Mouse (Mus musculus) MEL-GATA-1-ER (cell line): Measurements from ENCODE around the gene Gm9117.
"Not testable (repeated sequence)": the region's sequence is repeated elsewhere in the genome, so short reads cannot be mapped to it uniquely, and the experiment has no call there.

Experiments used
- DNase-seq: peaks from one replicate; pipeline ENCODE4 v3.0.0-alpha.2; 2012; ENCODE audit warnings: low read depth; ENCODE audit errors: extremely low read depth

The Gm9117 gene

GRCm38 (mm10) chr3:93943443-93943842, at the start of gene Gm9117:
Gene Gm9117 (minus strand): TSS chr3:93943543.
- not testable (repeated sequence) for DNase-seq

- not testable (repeated sequence) for DNase-seq
These were observed 25.6 kb upstream of the Gm9117 start for GRCm38 (mm10) chr3:93968938-93969337.

- DNase-seq, result not testable (repeated sequence)
These were observed 17.9 kb upstream of the Gm9117 start, which contains the start of gene Tdpoz5 for GRCm38 (mm10) chr3:93961214-93961613. Gene Tdpoz5 (minus strand): TSS chr3:93961314.

- not testable (repeated sequence) for DNase-seq
These were observed 5.0 kb downstream of the Gm9117 start for GRCm38 (mm10) chr3:93938386-93938785.
